Mouse (Mus musculus): ENCODE results near the gene 1700001P01Rik.

DNA sequence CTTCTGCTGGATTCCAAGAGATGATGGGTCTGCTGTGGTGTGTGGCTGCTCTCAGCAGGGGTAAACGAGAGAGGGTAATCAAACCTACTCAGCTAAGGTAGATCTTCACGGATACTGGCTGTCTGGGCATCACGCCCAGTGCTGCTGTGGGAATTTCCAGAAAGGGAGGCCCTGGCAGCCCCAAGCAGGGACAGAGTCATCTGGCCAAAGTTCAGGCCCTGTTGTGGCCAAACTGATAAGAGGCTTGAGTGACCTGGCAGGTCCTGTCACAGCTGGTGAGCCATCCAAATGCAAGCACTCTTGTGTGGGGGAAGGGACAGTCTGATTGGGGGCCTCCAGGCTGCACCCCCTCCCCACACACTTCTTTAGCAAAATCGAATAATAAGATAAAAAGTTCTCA, 45.1 kb upstream of the 1700001P01Rik start:
- TF ChIP-seq POLR2A (IDR thresholded peaks at IDR 0.05; ENCODE audit: borderline replicate concordance, insufficient read depth, low read length) (no peak), CTCF (IDR thresholded peaks at IDR 0.05; ENCODE audit: borderline replicate concordance, insufficient read depth, low read depth, low read length) (no peak)

Measured in cerebellum, adult 2 months (tissue).